Mouse (Mus musculus): ENCODE results near the gene Tnfrsf25. TPM values are rescaled to one million over a fixed set of nuclear protein-coding genes. Genes with fewer than 3 reads are reported as not detected.

Tnfrsf25 gene
- polyA plus RNA-seq, 1 experiment: 0.37 TPM

GRCm38 (mm10) chr4:152074548-152074947, 41.2 kb upstream of the Tnfrsf25 start:
- Histone ChIP-seq H3K36me3 (ENCODE audit: control insufficient read depth) (no peaks in the 10 kb centered on the region), H3K27me3 (ENCODE audit: control insufficient read depth) (peaks cover 22% of the 10 kb centered on the region), H3K4me3 (replicated peaks) (no peak overlapping the region), H3K9me3 (ENCODE audit: control insufficient read depth, low read length) (peaks cover 4% of the 10 kb centered on the region; the same call in 1 of the 2 replicates), H3K4me1 (ENCODE audit: control insufficient read depth) (peaks cover 25% of the 10 kb centered on the region)
- TF ChIP-seq TAL1 (IDR thresholded peaks at IDR 0.05; ENCODE audit: low read length) (no peak), GATA1 (IDR thresholded peaks at IDR 0.05; ENCODE audit: low read length) (no peak)

GRCm38 (mm10) chr4:152077191-152077590, 38.5 kb upstream of the Tnfrsf25 start:
- peaks cover 4% of the 10 kb centered on the region; the same call in 1 of the 2 replicates for H3K9me3 ChIP-seq (ENCODE audit: control insufficient read depth, low read length)
- H3K4me3 ChIP-seq (replicated peaks): no peak overlapping the region
- H3K27me3 ChIP-seq (ENCODE audit: control insufficient read depth): peaks cover 14% of the 10 kb centered on the region
- H3K4me1 ChIP-seq (ENCODE audit: control insufficient read depth): peaks cover 22% of the 10 kb centered on the region
- no peaks in the 10 kb centered on the region for H3K36me3 ChIP-seq (ENCODE audit: control insufficient read depth)
- TF ChIP-seq TAL1 (IDR thresholded peaks at IDR 0.05; ENCODE audit: low read length) (no peak), GATA1 (IDR thresholded peaks at IDR 0.05; ENCODE audit: low read length) (no peak)

GRCm38 (mm10) chr4:152078105-152078530, 37.6 kb upstream of the Tnfrsf25 start:
- no peak overlapping the region for H3K4me3 ChIP-seq (replicated peaks)
- H3K9me3 ChIP-seq (ENCODE audit: control insufficient read depth, low read length): peaks cover 4% of the 10 kb centered on the region; the same call in 1 of the 2 replicates
- peaks cover 16% of the 10 kb centered on the region for H3K4me1 ChIP-seq (ENCODE audit: control insufficient read depth)
- no peaks in the 10 kb centered on the region for H3K36me3 ChIP-seq (ENCODE audit: control insufficient read depth)
- no peak for TF ChIP-seq TAL1 (IDR thresholded peaks at IDR 0.05; ENCODE audit: low read length)
- TF ChIP-seq GATA1 (IDR thresholded peaks at IDR 0.05; ENCODE audit: low read length): no peak
- H3K27me3 ChIP-seq (ENCODE audit: control insufficient read depth): peaks cover 8% of the 10 kb centered on the region

GRCm38 (mm10) chr4:152079261-152079660, 36.5 kb upstream of the Tnfrsf25 start:
- Histone ChIP-seq H3K9me3 (ENCODE audit: control insufficient read depth, low read length) (peaks cover 4% of the 10 kb centered on the region; the same call in 1 of the 2 replicates), H3K36me3 (ENCODE audit: control insufficient read depth) (no peaks in the 10 kb centered on the region), H3K4me3 (replicated peaks) (no peak overlapping the region), H3K4me1 (ENCODE audit: control insufficient read depth) (peaks cover 11% of the 10 kb centered on the region), H3K27me3 (ENCODE audit: control insufficient read depth) (peaks cover 7% of the 10 kb centered on the region)
- no peak for TF ChIP-seq GATA1 (IDR thresholded peaks at IDR 0.05; ENCODE audit: low read length)
- no peak for TF ChIP-seq TAL1 (IDR thresholded peaks at IDR 0.05; ENCODE audit: low read length)

- peaks cover 16% of the 10 kb centered on the region for H3K4me1 ChIP-seq (ENCODE audit: control insufficient read depth)
- H3K27me3 ChIP-seq (ENCODE audit: control insufficient read depth): peaks cover 12% of the 10 kb centered on the region
- H3K36me3 ChIP-seq (ENCODE audit: control insufficient read depth): no peaks in the 10 kb centered on the region
- no peak overlapping the region for H3K4me3 ChIP-seq (replicated peaks)
- H3K9me3 ChIP-seq (ENCODE audit: control insufficient read depth, low read length): no peaks in the 10 kb centered on the region
- TF ChIP-seq TAL1 (IDR thresholded peaks at IDR 0.05; ENCODE audit: low read length) (no peak), GATA1 (IDR thresholded peaks at IDR 0.05; ENCODE audit: low read length) (no peak)
Observed at GRCm38 (mm10) chr4:152079931-152080330, 35.8 kb upstream of the Tnfrsf25 start.

GRCm38 (mm10) chr4:152083611-152084220, 32.0 kb upstream of the Tnfrsf25 start:
- peaks cover 38% of the 10 kb centered on the region for H3K4me1 ChIP-seq (ENCODE audit: control insufficient read depth)
- TF ChIP-seq GATA1 (IDR thresholded peaks at IDR 0.05; ENCODE audit: low read length) (no peak), TAL1 (IDR thresholded peaks at IDR 0.05; ENCODE audit: low read length) (no peak)
- H3K36me3 ChIP-seq (ENCODE audit: control insufficient read depth): peaks cover 7% of the 10 kb centered on the region
- peaks cover 18% of the 10 kb centered on the region for H3K27me3 ChIP-seq (ENCODE audit: control insufficient read depth)
- no peak overlapping the region for H3K4me3 ChIP-seq (replicated peaks)
- H3K9me3 ChIP-seq (ENCODE audit: control insufficient read depth, low read length): peaks cover 6% of the 10 kb centered on the region

- Histone ChIP-seq H3K9me3 (ENCODE audit: control insufficient read depth, low read length) (peaks cover 6% of the 10 kb centered on the region), H3K27me3 (ENCODE audit: control insufficient read depth) (peaks cover 18% of the 10 kb centered on the region)
- TF ChIP-seq TAL1 (IDR thresholded peaks at IDR 0.05; ENCODE audit: low read length) (no peak), GATA1 (IDR thresholded peaks at IDR 0.05; ENCODE audit: low read length) (no peak)
Observed at GRCm38 (mm10) chr4:152084616-152085015, 31.1 kb upstream of the Tnfrsf25 start.

GRCm38 (mm10) chr4:152086505-152087210, 29.1 kb upstream of the Tnfrsf25 start:
- TF ChIP-seq TAL1 (IDR thresholded peaks at IDR 0.05; ENCODE audit: low read length) (no peak), GATA1 (IDR thresholded peaks at IDR 0.05; ENCODE audit: low read length) (no peak)
- Histone ChIP-seq H3K4me3 (replicated peaks) (peak overlapping the region; percentile 85), H3K4me1 (ENCODE audit: control insufficient read depth) (peaks cover 66% of the 10 kb centered on the region), H3K27me3 (ENCODE audit: control insufficient read depth) (peaks cover 18% of the 10 kb centered on the region), H3K36me3 (ENCODE audit: control insufficient read depth) (peaks cover 36% of the 10 kb centered on the region), H3K9me3 (ENCODE audit: control insufficient read depth, low read length) (peaks cover 6% of the 10 kb centered on the region)

More at GRCm38 (mm10) chr4:152084616-152085015, 31.1 kb upstream of the Tnfrsf25 start:
- Histone ChIP-seq H3K4me3 (replicated peaks) (no peak overlapping the region), H3K4me1 (ENCODE audit: control insufficient read depth) (peaks cover 47% of the 10 kb centered on the region), H3K36me3 (ENCODE audit: control insufficient read depth) (peaks cover 16% of the 10 kb centered on the region)

All from erythroblast, embryonic 14.5 days (primary cell).